Mouse (Mus musculus): Measurements from ENCODE around the gene Cox6b2. TPM values are rescaled to one million over a fixed set of nuclear protein-coding genes. Genes with fewer than 3 reads are reported as not detected.

Gene Cox6b2
- polyA plus RNA-seq, 1 experiment from 2014 or later = 28.0 TPM

DNA sequence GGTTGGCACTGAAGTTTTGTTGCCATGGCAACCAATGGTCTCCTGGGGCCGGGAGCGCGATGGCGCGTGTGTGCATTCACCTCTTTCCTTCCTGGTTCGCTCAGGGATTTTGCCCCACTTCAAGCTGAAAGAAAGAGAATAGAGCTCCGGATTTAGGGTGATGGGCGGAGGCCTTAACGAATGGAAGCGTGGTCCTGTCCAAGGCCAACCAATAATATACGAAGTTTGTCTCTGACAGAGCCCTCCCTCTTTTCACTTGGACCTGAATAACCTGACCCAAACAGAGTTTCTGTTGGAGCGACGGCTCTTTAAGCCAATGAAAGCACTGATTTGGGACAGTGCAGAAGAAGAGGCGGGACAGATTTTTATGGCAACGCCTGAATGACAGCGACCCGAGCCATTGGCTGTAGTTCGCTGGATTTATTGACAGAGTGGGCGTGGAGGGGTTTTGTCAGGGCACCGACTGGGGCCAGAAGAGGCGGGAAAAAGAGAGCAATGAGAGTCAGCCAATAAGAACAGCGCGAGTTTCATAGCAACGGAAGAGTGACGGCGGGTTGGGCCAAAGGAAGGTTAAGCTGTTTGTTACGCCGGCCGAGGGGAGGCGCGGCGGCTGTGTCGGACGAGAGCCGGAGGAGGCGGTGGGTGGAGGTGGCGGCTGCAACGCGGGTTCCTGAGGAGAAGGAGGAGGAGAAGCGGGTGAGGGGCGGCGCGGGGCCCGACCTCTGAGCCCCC lies 13.2 kb downstream of the Cox6b2 start, which contains the start of gene Kmt5c:
TSS of gene Kmt5c (plus strand) at position 572 of the 732 bp plus-strand sequence.
- Histone ChIP-seq H3K27ac (ENCODE audit: low read depth, low read length) (peak within 1 kb of the TSS; percentile 92), H3K4me2 (replicated peaks; ENCODE audit: low read depth, low read length) (peak within 1 kb of the TSS; percentile 89), H3K4me1 (replicated peaks; ENCODE audit: control insufficient read depth, insufficient read depth, low read length) (peaks cover 12% of the 10 kb centered on the region), H3K9ac (ENCODE audit: low read depth, low read length) (peak within 1 kb of the TSS; percentile 95), H3K36me3 (ENCODE audit: control insufficient read depth, insufficient read depth, low read length) (no peaks in the 10 kb centered on the region), H3K27me3 (ENCODE audit: control insufficient read depth, insufficient read depth, low read length) (no peaks in the 10 kb centered on the region), H3K9me3 (ENCODE audit: control insufficient read depth, low read length) (no peaks in the 10 kb centered on the region), H3K4me3 (ENCODE audit: low read depth, low read length) (peak within 1 kb of the TSS; percentile 71)
- WGBS = under 1% methylated on average over 33 of the region's 44 CpGs
- ATAC-seq (ENCODE audit: low FRiP score) (peak; percentile 98), DNase-seq (ENCODE audit: low spot score) (peak; percentile 97)

DNA sequence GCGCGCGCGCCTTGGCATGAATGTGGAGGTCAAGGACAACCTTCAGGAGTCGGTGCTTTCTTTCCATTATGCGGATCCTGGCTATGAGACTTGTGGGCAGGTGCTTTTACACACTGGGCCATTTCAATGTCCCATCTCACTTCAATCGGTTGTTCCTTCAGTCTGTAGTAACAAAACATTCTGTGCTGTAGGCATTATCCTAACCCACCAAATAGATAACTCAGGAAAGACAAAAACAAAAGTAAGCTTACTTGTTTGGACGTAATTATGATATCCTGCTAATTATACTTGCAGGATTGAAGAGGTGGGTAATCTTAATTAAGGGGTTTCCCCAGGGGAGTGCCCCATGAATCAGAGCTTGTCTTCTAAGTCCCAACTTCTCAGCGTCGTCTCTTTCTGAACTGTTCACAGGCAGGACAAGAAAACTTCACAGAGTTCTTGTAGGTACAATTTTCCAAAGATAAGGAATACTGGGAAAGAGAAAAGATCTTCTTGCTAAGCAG lies 13.8 kb downstream of the Cox6b2 start:
- ATAC-seq (ENCODE audit: low FRiP score) = no peak
- no peak overlapping the region for H3K9ac ChIP-seq (ENCODE audit: low read depth, low read length)
- no peak for DNase-seq (ENCODE audit: low spot score)

DNA sequence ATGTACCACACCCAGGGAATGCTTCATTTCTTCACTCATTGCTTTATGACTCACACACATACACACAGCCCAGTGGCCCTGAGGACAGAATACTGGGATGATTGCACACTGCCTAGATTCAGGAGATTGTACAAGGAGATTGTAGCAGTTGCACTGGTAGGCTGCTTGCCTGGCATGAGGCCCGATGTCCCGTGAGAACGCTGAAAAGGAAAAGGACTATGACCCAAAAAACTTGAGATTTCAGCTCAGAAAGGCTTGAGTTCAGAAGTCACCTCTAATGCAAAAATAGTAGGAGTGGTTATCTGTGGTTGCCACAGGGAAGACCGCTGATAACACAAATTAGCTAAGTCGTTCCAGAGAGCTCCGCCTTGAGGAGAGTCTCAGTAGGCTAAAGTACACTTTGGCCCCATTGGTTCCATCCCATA lies 19.9 kb downstream of the Cox6b2 start:
- DNase-seq (ENCODE audit: low spot score) = no peak
- Histone ChIP-seq H3K4me1 (replicated peaks; ENCODE audit: control insufficient read depth, insufficient read depth, low read length) (no peaks in the 10 kb centered on the region), H3K9me3 (ENCODE audit: control insufficient read depth, low read length) (no peaks in the 10 kb centered on the region), H3K4me3 (ENCODE audit: low read depth, low read length) (no peak overlapping the region), H3K27me3 (ENCODE audit: control insufficient read depth, insufficient read depth, low read length) (no peaks in the 10 kb centered on the region), H3K36me3 (ENCODE audit: control insufficient read depth, insufficient read depth, low read length) (no peaks in the 10 kb centered on the region), H3K4me2 (replicated peaks; ENCODE audit: low read depth, low read length) (no peak overlapping the region), H3K9ac (ENCODE audit: low read depth, low read length) (no peak overlapping the region), H3K27ac (ENCODE audit: low read depth, low read length) (no peak overlapping the region)
- 77% methylated on average over 6 of the region's 6 CpGs for WGBS
- no peak for ATAC-seq (ENCODE audit: low FRiP score)

More for the DNA sequence above, 13.8 kb downstream of the Cox6b2 start:
- Histone ChIP-seq H3K4me2 (replicated peaks; ENCODE audit: low read depth, low read length) (peak overlapping the region; percentile 25), H3K4me1 (replicated peaks; ENCODE audit: control insufficient read depth, insufficient read depth, low read length) (peaks cover 12% of the 10 kb centered on the region), H3K27ac (ENCODE audit: low read depth, low read length) (peak overlapping the region; percentile 58; the same call in 1 of the 2 replicates), H3K36me3 (ENCODE audit: control insufficient read depth, insufficient read depth, low read length) (no peaks in the 10 kb centered on the region), H3K9me3 (ENCODE audit: control insufficient read depth, low read length) (no peaks in the 10 kb centered on the region), H3K27me3 (ENCODE audit: control insufficient read depth, insufficient read depth, low read length) (no peaks in the 10 kb centered on the region), H3K4me3 (ENCODE audit: low read depth, low read length) (peak overlapping the region; percentile 25)
- 57% methylated on average over 10 of the region's 10 CpGs for WGBS

DNA sequence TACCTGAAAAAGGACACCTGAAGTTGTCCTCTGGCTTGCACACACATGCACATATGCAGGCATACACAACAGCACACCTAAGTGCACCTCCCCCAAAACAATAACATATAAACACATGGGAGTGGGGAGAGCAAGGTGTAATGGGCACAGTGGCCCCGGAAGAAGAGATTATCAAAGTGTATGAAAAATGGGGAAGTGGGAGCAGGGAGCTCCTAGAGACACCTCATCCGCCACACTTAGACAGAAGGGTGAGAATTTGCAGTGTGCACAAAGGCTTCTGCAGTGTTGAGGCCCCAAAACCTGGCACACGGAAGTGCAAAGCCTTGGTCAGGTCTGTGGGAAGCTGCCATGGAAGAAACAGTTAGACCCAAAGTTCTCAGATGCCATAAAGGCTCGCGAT lies 21.8 kb downstream of the Cox6b2 start:
- 81% methylated on average over 5 of the region's 5 CpGs for WGBS
- no peak for DNase-seq (ENCODE audit: low spot score)
- Histone ChIP-seq H3K4me3 (ENCODE audit: low read depth, low read length) (no peak overlapping the region), H3K4me2 (replicated peaks; ENCODE audit: low read depth, low read length) (no peak overlapping the region), H3K27ac (ENCODE audit: low read depth, low read length) (no peak overlapping the region), H3K27me3 (ENCODE audit: control insufficient read depth, insufficient read depth, low read length) (no peaks in the 10 kb centered on the region), H3K9ac (ENCODE audit: low read depth, low read length) (no peak overlapping the region), H3K9me3 (ENCODE audit: control insufficient read depth, low read length) (no peaks in the 10 kb centered on the region), H3K4me1 (replicated peaks; ENCODE audit: control insufficient read depth, insufficient read depth, low read length) (no peaks in the 10 kb centered on the region), H3K36me3 (ENCODE audit: control insufficient read depth, insufficient read depth, low read length) (no peaks in the 10 kb centered on the region)
- no peak for ATAC-seq (ENCODE audit: low FRiP score)

DNA sequence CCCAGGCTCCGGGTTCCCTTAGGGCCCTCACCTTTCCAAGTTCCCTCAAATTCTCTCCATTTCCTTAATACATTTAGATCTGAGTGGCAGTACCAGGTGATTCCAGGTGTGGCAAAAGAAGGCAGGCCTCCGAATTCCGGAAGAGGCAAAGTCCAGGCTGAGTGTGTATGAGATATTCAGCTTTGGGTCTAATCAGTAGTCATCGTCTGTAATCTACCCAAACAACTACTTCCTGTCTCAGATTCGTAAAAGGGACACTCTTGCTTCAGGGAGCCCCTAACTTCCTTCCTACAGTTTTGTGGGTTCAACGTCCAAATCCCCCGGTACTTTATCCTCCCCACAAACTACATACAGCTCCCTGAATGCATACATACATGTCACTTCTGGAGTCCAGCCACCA lies 27.7 kb downstream of the Cox6b2 start, which contains the start of gene Tmem150b:
TSS of gene Tmem150b (minus strand) at position 81 of the 400 bp plus-strand sequence.
- no peaks in the 10 kb centered on the region for H3K9me3 ChIP-seq (ENCODE audit: control insufficient read depth, low read length)
- H3K4me2 ChIP-seq (replicated peaks; ENCODE audit: low read depth, low read length) = no peak within 1 kb of the TSS
- no peaks in the 10 kb centered on the region for H3K36me3 ChIP-seq (ENCODE audit: control insufficient read depth, insufficient read depth, low read length)
- no peaks in the 10 kb centered on the region for H3K27me3 ChIP-seq (ENCODE audit: control insufficient read depth, insufficient read depth, low read length)
- WGBS = 90% methylated on average over 7 of the region's 7 CpGs
- H3K4me3 ChIP-seq (ENCODE audit: low read depth, low read length) = no peak within 1 kb of the TSS
- H3K4me1 ChIP-seq (replicated peaks; ENCODE audit: control insufficient read depth, insufficient read depth, low read length) = no peaks in the 10 kb centered on the region
- H3K9ac ChIP-seq (ENCODE audit: low read depth, low read length) = no peak within 1 kb of the TSS
- ATAC-seq (ENCODE audit: low FRiP score) (no peak), DNase-seq (ENCODE audit: low spot score) (no peak)
- H3K27ac ChIP-seq (ENCODE audit: low read depth, low read length) = no peak within 1 kb of the TSS

DNA sequence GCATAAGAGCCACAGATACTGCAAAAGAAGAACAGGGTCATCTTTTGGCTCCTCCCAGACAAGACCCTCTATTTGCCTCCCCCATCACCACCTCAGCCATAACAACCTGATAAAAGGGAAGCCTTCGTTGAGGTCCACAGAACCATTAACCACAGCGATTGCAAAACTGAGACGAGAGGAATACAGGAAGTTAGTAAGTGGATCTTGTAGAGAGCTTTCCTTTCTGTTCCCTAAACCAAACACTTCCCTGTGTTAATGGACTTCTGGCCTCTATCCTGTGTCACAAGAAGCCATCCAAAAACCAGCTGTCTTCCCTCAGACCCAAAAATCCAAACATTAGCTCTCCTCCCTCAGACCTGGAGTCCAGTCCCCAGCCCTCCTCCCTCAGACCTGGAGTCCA lies 28.5 kb downstream of the Cox6b2 start:
- H3K27ac ChIP-seq (ENCODE audit: low read depth, low read length) = no peak overlapping the region
- H3K4me2 ChIP-seq (replicated peaks; ENCODE audit: low read depth, low read length) = no peak overlapping the region
- DNase-seq (ENCODE audit: low spot score) (no peak), ATAC-seq (ENCODE audit: low FRiP score) (no peak)
- no peaks in the 10 kb centered on the region for H3K36me3 ChIP-seq (ENCODE audit: control insufficient read depth, insufficient read depth, low read length)
- no peaks in the 10 kb centered on the region for H3K27me3 ChIP-seq (ENCODE audit: control insufficient read depth, insufficient read depth, low read length)
- 83% methylated on average over 3 of the region's 3 CpGs for WGBS
- H3K9me3 ChIP-seq (ENCODE audit: control insufficient read depth, low read length) = no peaks in the 10 kb centered on the region
- no peak overlapping the region for H3K4me3 ChIP-seq (ENCODE audit: low read depth, low read length)
- no peaks in the 10 kb centered on the region for H3K4me1 ChIP-seq (replicated peaks; ENCODE audit: control insufficient read depth, insufficient read depth, low read length)
- no peak overlapping the region for H3K9ac ChIP-seq (ENCODE audit: low read depth, low read length)

DNA sequence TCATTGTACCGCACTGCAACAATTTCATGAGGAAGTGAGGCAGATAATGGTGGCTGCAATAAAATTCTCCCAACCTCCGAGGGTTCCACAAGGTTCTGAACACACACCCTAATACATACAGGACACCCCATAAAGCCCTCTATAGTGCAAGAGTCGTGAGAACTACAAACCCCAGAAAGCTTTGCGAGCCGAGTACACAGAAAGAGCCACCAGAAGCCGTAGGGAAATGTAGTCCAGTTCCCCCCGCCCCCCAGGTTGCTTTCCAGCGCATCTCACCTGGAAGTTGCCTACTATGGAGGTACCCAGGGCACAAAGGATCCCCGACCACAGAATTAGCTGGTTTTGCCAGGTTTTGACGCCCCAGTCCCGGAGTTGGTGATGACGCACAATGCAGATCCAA lies 29.4 kb downstream of the Cox6b2 start:
- DNase-seq (ENCODE audit: low spot score) (peak; percentile 21), ATAC-seq (ENCODE audit: low FRiP score) (no peak)
- H3K27me3 ChIP-seq (ENCODE audit: control insufficient read depth, insufficient read depth, low read length) = no peaks in the 10 kb centered on the region
- H3K4me3 ChIP-seq (ENCODE audit: low read depth, low read length) = no peak overlapping the region; the same call in 1 of the 2 replicates
- H3K9me3 ChIP-seq (ENCODE audit: control insufficient read depth, low read length) = no peaks in the 10 kb centered on the region
- H3K4me2 ChIP-seq (replicated peaks; ENCODE audit: low read depth, low read length) = peak overlapping the region; percentile 32
- no peak overlapping the region for H3K9ac ChIP-seq (ENCODE audit: low read depth, low read length)
- 38% methylated on average over 12 of the region's 12 CpGs for WGBS
- H3K4me1 ChIP-seq (replicated peaks; ENCODE audit: control insufficient read depth, insufficient read depth, low read length) = no peaks in the 10 kb centered on the region
- H3K27ac ChIP-seq (ENCODE audit: low read depth, low read length) = no peak overlapping the region
- no peaks in the 10 kb centered on the region for H3K36me3 ChIP-seq (ENCODE audit: control insufficient read depth, insufficient read depth, low read length)

DNA sequence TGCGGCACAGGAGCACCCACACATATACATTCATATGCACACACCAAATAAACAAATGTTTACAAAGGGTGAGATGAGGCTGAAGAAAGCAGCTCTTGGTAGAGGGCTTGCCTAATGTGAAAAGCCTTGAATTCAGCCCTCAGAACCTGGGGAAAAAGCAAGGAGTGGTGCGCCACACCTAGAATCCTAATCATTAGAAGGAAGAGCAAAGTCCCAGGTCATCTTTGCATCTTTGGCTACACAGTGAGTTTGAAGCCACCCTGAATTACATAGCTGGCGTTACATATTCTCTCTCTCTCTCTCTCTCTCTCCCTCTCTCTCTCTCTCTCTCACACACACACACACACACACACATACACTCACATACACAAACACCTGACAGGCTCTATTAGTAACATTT lies 33.6 kb downstream of the Cox6b2 start:
- Histone ChIP-seq H3K27ac (ENCODE audit: low read depth, low read length) (no peak overlapping the region), H3K4me1 (replicated peaks; ENCODE audit: control insufficient read depth, insufficient read depth, low read length) (no peaks in the 10 kb centered on the region), H3K27me3 (ENCODE audit: control insufficient read depth, insufficient read depth, low read length) (no peaks in the 10 kb centered on the region), H3K4me2 (replicated peaks; ENCODE audit: low read depth, low read length) (no peak overlapping the region), H3K4me3 (ENCODE audit: low read depth, low read length) (no peak overlapping the region), H3K36me3 (ENCODE audit: control insufficient read depth, insufficient read depth, low read length) (peaks cover 3% of the 10 kb centered on the region; the same call in 1 of the 2 replicates), H3K9me3 (ENCODE audit: control insufficient read depth, low read length) (no peaks in the 10 kb centered on the region), H3K9ac (ENCODE audit: low read depth, low read length) (no peak overlapping the region)
- ATAC-seq (ENCODE audit: low FRiP score) (no peak), DNase-seq (ENCODE audit: low spot score) (no peak)
- 94% methylated on average over 3 of the region's 3 CpGs for WGBS

DNA sequence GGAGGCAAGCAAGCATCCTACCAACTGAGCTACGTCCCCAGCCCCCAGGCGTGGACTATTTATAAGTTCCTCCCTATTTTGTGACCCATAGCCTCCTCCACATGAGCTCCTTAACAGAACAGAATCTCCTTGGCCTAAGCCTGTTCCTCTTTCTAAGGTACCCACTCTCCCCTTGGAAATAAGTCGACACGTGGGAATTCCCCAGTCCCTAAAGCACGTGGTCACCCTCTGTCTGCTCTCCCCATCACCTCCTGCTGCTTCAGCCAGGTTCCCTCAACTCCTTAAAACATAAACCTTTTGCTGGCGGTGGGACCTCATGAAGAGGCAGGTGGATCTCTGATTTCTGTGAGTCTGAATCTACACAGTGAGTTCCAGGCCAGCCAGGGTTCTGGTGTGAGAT lies 35.9 kb downstream of the Cox6b2 start:
- no peak overlapping the region for H3K4me2 ChIP-seq (replicated peaks; ENCODE audit: low read depth, low read length)
- H3K9ac ChIP-seq (ENCODE audit: low read depth, low read length) = no peak overlapping the region
- no peaks in the 10 kb centered on the region for H3K4me1 ChIP-seq (replicated peaks; ENCODE audit: control insufficient read depth, insufficient read depth, low read length)
- WGBS = 73% methylated on average over 6 of the region's 6 CpGs
- H3K27me3 ChIP-seq (ENCODE audit: control insufficient read depth, insufficient read depth, low read length) = no peaks in the 10 kb centered on the region
- no peak for DNase-seq (ENCODE audit: low spot score)
- H3K36me3 ChIP-seq (ENCODE audit: control insufficient read depth, insufficient read depth, low read length) = peaks cover 9% of the 10 kb centered on the region; the same call in 1 of the 2 replicates
- H3K4me3 ChIP-seq (ENCODE audit: low read depth, low read length) = no peak overlapping the region
- H3K9me3 ChIP-seq (ENCODE audit: control insufficient read depth, low read length) = no peaks in the 10 kb centered on the region
- no peak overlapping the region for H3K27ac ChIP-seq (ENCODE audit: low read depth, low read length)
- ATAC-seq (ENCODE audit: low FRiP score) = no peak
